Mouse (Mus musculus) midbrain, embryonic 11.5 days (tissue): ENCODE results near the gene Ikzf4. TPM values are rescaled to one million over a fixed set of nuclear protein-coding genes. Genes with fewer than 3 reads are reported as not detected.

Source experiments
- ATAC-seq: fragments of 200-750 bp; cut with Nextera tagmentation; 2 replicates; pipeline ENCODE4 v1.8.0; 2017; ENCODE audit warnings: moderate TSS enrichment, moderate library complexity; ENCODE audit not compliant: low FRiP score
- DNase-seq: peaks from one replicate; pipeline ENCODE4 v3.0.0; 2015; ENCODE audit warnings: low spot score; ENCODE audit errors: missing footprints
- H3K27ac ChIP-seq: fragments of 300-500 bp; sonication (generic); 2 replicates; pipeline ENCODE4 v1.5.1; 2014; ENCODE audit warnings: low read depth, low read length
- H3K27me3 ChIP-seq: fragments of 300-500 bp; sonication (generic); 2 replicates; pipeline ENCODE4 v1.6.1; 2014; ENCODE audit warnings: mild to moderate bottlenecking, low read length, moderate library complexity, mixed read lengths; ENCODE audit not compliant: control insufficient read depth, insufficient read depth
- H3K36me3 ChIP-seq: fragments of 300-500 bp; sonication (generic); 2 replicates; pipeline ENCODE4 v1.6.1; 2014; ENCODE audit warnings: mild to moderate bottlenecking, low read length, moderate library complexity, mixed read lengths; ENCODE audit not compliant: control insufficient read depth, insufficient read depth
- H3K4me1 ChIP-seq: fragments of 300-500 bp; sonication (generic); 2 replicates; pipeline ENCODE4 v1.6.1; 2014; ENCODE audit warnings: low read length; ENCODE audit not compliant: control insufficient read depth, insufficient read depth
- H3K4me2 ChIP-seq: fragments of 300-500 bp; sonication (generic); 2 replicates; pipeline ENCODE4 v1.6.1; 2014; ENCODE audit warnings: mild to moderate bottlenecking, moderate library complexity
- H3K4me3 ChIP-seq: fragments of 300-500 bp; sonication (generic); 2 replicates; pipeline ENCODE4 v1.5.1; 2014; ENCODE audit warnings: low read depth, low read length
- H3K9ac ChIP-seq: fragments of 300-500 bp; sonication (generic); 2 replicates; pipeline ENCODE4 v1.6.1; 2014; ENCODE audit warnings: low read length
- H3K9me3 ChIP-seq: fragments of 300-500 bp; sonication (generic); 2 replicates; pipeline ENCODE4 v1.6.1; 2016; ENCODE audit warnings: low read length; ENCODE audit not compliant: control insufficient read depth
- WGBS: fragments of 180-500 bp; shearing (Covaris S2); extraction: QIAGEN DNeasy Blood & Tissue Kit; methylation state at CpG from one replicate; pipeline ENCODE4 v1.1.7; 2014; 5-methylcytosine and 5-hydroxymethylcytosine counted together
- polyA plus RNA-seq: library from polyadenylated mRNA; unstranded; fragments of >200 nt; fragmentation: Nextera tagmentation; extraction: Ambion mirVana; gene quantifications from 2 replicates; pipeline ENCODE4 v1.2.1, GENCODE M21; 2014

The Ikzf4 gene
- 3.8 and 4.2 TPM in 2 replicates for polyA plus RNA-seq

DNA sequence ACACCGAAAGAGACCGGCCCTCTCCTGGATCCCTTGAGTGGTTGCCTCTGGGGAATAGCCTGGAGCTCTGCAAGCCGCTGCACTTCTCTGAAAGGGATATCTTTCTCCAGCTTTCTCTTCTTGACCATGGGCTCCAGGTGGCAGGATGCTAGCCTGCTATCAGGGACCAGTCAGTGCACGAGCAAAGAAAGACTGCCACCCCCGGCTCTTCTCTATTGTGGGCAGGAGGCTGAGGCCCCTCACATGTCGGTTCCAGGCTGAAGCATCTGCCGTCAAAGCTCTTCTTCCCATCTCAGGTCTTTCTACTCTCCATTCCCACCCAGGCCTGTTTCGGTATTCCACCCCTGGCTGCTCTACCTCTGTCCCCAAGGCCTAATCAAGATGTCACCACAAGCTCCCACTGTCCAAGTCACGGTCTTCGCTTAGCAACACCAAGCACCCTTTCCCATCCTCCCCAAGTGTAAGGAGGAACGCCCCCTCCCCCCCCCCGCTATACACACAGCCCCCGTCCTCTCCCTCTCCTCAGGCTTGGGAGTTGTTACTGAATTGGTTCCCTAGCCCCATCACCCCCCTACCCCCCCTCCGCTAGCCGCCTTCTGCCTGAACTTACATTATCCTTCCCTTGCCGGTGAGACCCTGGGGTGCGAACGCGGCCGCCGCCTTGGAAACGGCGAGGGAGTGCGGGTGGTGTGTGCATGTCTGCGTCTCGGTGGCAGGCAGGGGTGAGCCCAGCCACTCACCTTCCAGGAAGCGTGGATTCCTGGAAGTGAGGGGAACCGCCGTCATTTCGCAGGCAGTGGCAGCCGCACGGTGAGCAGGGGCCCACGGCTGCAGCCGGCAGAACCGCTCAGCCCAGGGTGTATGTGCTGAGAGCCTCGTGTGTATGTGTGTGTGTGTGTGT lies at the start of gene Ikzf4:
TSS of gene Ikzf4 (minus strand) at position 881 of the 901 bp plus-strand sequence.
- Histone ChIP-seq H3K4me1 (peaks cover 14% of the 10 kb centered on the region), H3K4me2 (peak within 1 kb of the TSS; percentile 73), H3K9me3 (no peaks in the 10 kb centered on the region), H3K4me3 (peak within 1 kb of the TSS; percentile 39), H3K36me3 (no peaks in the 10 kb centered on the region), H3K27me3 (no peaks in the 10 kb centered on the region), H3K9ac (peak within 1 kb of the TSS; percentile 60), H3K27ac (no peak within 1 kb of the TSS)
- peak; percentile 91 for DNase-seq
- ATAC-seq, result peak; percentile 80
- WGBS, result under 1% methylated on average over 35 of the region's 36 CpGs

DNA sequence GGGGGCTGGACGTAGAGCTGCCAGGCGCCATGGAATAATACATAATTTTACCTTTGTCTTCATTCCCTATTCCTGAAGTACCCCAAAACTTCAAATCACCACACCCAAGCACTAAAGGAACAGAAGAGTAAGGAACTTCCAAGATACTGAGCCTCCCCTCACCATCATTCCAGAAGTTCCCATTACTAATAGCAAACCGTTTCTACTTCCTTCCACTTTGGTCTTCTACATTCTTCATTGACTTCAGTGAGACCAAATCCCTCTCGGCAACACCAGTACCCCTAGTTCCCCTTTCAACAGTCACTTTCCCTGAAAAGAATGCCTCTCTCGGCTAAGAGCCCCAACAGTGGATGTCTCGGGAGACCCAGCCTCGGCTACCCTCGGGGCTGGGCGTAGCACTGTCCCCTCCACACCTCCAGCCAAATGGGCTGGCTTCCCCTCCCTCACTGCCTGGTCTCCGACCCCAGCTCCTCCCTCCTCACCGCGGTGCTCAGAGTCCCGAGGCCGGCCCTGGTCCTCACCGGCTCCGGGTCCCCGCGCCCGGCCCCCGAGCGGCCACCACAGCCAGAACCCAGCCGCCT lies 49.7 kb upstream of the Ikzf4 start:
- no peaks in the 10 kb centered on the region for H3K27me3 ChIP-seq
- DNase-seq (peak; percentile 91), ATAC-seq (no peak)
- peaks cover 4% of the 10 kb centered on the region for H3K36me3 ChIP-seq
- H3K9me3 ChIP-seq, result no peaks in the 10 kb centered on the region
- WGBS, result under 1% methylated on average over 22 of the region's 22 CpGs
- peak overlapping the region; percentile 89 for H3K9ac ChIP-seq
- H3K4me2 ChIP-seq, result peak overlapping the region; percentile 80
- H3K4me1 ChIP-seq, result peaks cover 7% of the 10 kb centered on the region; the same call in 1 of the 2 replicates
- peak overlapping the region; percentile 70 for H3K4me3 ChIP-seq
- H3K27ac ChIP-seq, result peak overlapping the region; percentile 88

DNA sequence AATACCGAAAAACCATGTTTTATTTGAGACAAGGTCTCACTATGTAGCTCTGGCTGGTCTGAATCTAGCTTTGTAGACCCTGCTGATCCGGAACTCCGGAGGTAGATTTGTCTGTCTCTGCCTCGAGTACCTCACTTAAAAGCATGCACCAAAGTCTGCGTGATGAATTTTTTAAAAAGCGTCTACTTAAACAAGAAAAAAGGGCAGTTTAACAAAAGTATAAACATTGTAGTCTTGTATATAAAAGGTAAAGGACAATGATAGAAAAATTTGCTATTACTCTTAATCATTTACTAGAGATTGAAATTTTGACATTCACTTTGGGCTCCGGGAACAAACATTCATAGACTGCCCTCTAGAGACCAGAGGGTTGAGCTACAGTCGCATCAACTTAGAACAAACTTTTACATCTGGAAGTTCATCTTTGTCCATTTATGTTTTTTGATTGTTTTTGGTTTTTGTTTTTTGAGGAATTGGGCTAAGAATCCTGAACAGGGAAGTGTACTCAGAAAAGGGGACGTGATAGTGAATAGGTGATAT lies 28.7 kb upstream of the Ikzf4 start:
- 4% methylated on average over 9 of the region's 9 CpGs for WGBS
- peak overlapping the region; percentile 62 for H3K9ac ChIP-seq
- H3K27me3 ChIP-seq, result no peaks in the 10 kb centered on the region
- H3K36me3 ChIP-seq, result no peaks in the 10 kb centered on the region; the same call in 1 of the 2 replicates
- H3K4me2 ChIP-seq, result peak overlapping the region; percentile 79
- H3K27ac ChIP-seq, result no peak overlapping the region; the same call in 1 of the 2 replicates
- no peaks in the 10 kb centered on the region for H3K9me3 ChIP-seq
- peaks cover 10% of the 10 kb centered on the region for H3K4me1 ChIP-seq
- ATAC-seq, result no peak
- peak overlapping the region; percentile 48 for H3K4me3 ChIP-seq
- DNase-seq, result no peak

DNA sequence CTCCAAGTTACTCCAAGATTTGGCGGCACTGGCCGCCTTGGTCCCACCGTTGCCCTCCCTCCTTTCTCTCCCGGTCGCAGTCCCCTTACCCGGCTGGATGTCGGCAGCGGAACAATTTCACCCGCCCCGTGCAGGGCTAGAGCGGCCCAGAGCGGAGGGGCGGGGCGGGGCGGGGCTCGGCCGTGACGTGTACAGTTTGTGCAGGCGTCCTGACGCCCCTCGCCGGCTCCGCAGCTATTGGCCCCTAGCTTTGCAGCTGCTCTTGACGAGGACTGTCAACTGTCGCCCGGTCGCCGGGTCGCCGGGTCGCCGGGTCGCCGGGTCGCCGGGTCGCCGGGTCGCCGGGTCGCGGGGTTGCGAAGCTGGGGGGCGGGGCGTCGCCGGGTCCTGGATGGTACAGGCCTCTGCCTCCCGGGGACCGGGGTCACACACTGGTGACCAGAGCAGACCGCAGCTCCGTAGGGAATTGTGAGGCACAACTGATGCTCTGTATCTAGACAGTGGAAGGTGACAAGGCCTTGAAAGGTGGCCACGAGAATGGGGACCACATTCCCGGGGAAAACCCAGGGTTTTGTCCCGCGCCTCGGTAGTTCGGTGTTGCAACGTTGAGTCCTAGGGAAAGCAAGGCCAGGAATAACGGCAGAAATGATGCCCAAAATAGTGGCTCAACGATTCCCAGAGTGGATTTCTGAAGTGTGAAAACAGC lies 28.1 kb upstream of the Ikzf4 start, which contains the start of gene Suox:
TSS of gene Suox (minus strand) at position 311 of the 706 bp plus-strand sequence.
- ATAC-seq (peak; percentile 95), DNase-seq (peak; percentile 99)
- no peaks in the 10 kb centered on the region for H3K27me3 ChIP-seq
- H3K4me3 ChIP-seq, result peak within 1 kb of the TSS; percentile 48
- H3K27ac ChIP-seq, result no peak within 1 kb of the TSS; the same call in 1 of the 2 replicates
- H3K9me3 ChIP-seq, result no peaks in the 10 kb centered on the region
- peak within 1 kb of the TSS; percentile 62 for H3K9ac ChIP-seq
- WGBS, result under 1% methylated on average over 60 of the region's 60 CpGs
- H3K4me1 ChIP-seq, result peaks cover 11% of the 10 kb centered on the region
- H3K36me3 ChIP-seq, result no peaks in the 10 kb centered on the region
- H3K4me2 ChIP-seq, result peak within 1 kb of the TSS; percentile 79

DNA sequence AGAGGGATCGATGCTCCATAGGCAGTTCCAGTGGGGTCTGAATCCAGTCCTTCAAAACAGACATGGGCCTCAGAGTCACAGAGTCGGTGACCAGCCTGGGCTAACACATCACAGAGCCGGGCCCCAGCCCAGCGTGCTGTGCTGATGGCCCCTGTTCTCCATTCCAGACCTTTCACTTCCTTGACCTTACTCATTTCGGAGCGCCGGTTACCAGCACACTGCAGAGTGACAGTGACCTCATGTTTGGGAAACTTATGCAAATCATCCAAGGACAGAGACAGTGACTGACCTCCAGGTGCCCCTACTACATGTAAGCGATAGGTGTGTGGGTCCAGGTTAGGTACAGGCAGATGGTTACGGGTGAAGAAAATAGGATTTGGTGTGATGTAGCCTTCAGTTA lies 25.4 kb upstream of the Ikzf4 start:
- ATAC-seq, result no peak
- Histone ChIP-seq H3K4me2 (no peak overlapping the region), H3K27ac (no peak overlapping the region), H3K9ac (no peak overlapping the region), H3K36me3 (no peaks in the 10 kb centered on the region), H3K9me3 (no peaks in the 10 kb centered on the region), H3K4me1 (peaks cover 18% of the 10 kb centered on the region), H3K4me3 (no peak overlapping the region), H3K27me3 (no peaks in the 10 kb centered on the region)
- peak; percentile 8 for DNase-seq
- WGBS, result 91% methylated on average over 9 of the region's 9 CpGs

DNA sequence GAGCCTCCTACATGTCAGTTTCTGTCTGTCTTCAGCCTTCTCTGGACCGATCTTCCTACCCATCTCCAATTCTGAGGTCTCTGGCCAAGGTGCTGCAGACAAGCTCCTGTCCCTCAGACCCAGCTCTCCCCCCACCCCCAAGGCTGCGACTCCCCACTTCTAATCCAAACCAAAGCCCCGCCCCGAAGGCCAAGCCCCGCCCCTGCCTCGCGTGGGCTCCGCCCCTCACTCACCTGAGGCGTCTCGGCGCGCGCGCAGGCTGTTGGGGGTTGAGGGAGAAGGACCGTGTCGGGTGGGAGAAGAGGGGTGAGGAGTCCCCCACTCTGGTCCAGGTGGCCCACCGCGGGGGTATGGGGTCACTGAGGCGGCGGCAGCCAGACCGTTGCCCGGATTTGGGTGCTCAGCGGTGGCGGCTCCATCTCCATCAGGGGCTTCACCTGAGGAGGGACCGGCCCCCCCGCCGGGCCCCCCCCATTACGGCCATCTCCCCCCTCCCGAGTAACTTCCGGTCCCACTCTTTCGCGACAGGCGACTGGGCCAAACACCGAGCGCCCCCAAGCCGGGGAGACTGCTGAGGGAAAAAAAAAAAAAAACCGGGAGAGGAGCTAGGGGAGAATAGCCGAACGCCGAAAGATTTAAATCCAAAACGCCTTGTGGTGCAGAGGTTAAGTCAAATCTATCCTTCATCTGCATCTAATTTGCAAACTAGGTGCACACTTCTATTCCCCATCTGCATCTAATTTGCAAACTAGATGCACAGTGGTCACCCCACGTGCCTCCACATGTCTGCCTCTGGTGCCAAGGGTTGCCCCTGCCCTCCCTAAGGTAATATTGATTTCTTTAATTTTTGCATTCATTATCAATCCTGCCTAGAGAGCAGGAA lies 23.2 kb upstream of the Ikzf4 start:
- H3K4me2 ChIP-seq, result peak overlapping the region; percentile 83
- no peaks in the 10 kb centered on the region for H3K9me3 ChIP-seq
- peak overlapping the region; percentile 72 for H3K4me3 ChIP-seq
- peak overlapping the region; percentile 75 for H3K9ac ChIP-seq
- H3K27me3 ChIP-seq, result no peaks in the 10 kb centered on the region
- peaks cover 14% of the 10 kb centered on the region for H3K4me1 ChIP-seq
- ATAC-seq (peak; percentile 62), DNase-seq (peak; percentile 91)
- WGBS, result 1% methylated on average over 42 of the region's 42 CpGs
- H3K36me3 ChIP-seq, result no peaks in the 10 kb centered on the region
- no peak overlapping the region for H3K27ac ChIP-seq

DNA sequence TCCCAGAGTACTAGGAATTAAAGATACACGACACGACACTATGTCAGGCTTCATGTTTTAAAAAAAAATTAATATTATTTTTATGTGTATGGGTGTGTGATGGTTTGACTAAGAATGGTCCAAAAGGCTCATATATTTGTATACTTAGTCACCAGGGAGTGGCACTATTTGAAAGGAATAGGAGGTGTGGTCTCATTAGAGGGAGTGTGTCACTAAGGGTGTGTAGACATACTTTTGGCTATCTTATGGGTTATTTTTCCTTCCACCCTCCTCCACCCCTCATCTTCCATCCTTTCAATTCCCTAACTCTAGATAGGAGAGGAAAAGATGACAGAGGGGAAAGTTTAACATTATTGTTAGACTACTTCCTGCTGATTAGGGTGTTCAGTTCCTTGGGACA lies 20.0 kb upstream of the Ikzf4 start:
- peaks cover 7% of the 10 kb centered on the region for H3K4me1 ChIP-seq
- no peak overlapping the region for H3K4me2 ChIP-seq
- no peak overlapping the region for H3K4me3 ChIP-seq
- no peaks in the 10 kb centered on the region for H3K9me3 ChIP-seq
- H3K27me3 ChIP-seq, result no peaks in the 10 kb centered on the region
- DNase-seq (no peak), ATAC-seq (no peak)
- no peaks in the 10 kb centered on the region for H3K36me3 ChIP-seq
- no peak overlapping the region for H3K27ac ChIP-seq
- no peak overlapping the region for H3K9ac ChIP-seq
- WGBS, result 96% methylated on average over 2 of the region's 2 CpGs

DNA sequence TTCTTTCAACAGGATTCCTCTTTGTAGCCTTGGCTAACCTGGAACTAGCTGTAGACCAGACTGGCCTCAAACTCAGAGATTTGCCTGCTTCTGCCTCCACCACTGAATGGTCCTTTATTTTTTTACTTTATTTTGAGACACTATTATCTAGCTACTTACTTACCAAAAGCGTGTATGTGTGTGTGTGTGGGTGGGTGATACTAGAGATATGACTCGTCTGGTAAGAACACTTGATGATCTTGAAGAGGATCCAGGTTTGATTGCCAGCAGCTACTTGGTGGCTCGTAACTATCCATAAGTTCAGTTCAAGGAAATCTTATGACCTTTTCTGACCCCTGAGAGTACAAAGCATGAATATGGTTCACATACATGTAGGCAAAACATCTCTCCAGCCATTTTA lies 19.5 kb upstream of the Ikzf4 start:
- no peaks in the 10 kb centered on the region for H3K27me3 ChIP-seq
- ATAC-seq, result no peak

More for the DNA sequence above, 19.5 kb upstream of the Ikzf4 start:
- no peak overlapping the region for H3K4me2 ChIP-seq
- WGBS, result 91% methylated on average over 3 of the region's 3 CpGs
- no peaks in the 10 kb centered on the region for H3K36me3 ChIP-seq
- no peak overlapping the region for H3K27ac ChIP-seq
- peaks cover 7% of the 10 kb centered on the region for H3K4me1 ChIP-seq
- H3K9me3 ChIP-seq, result no peaks in the 10 kb centered on the region
- DNase-seq, result no peak
- no peak overlapping the region for H3K4me3 ChIP-seq
- H3K9ac ChIP-seq, result no peak overlapping the region
